Comparison of ENCODE assay signal across 15 mouse cellular contexts in genomic region chr9:109053851-109054250, GRCm38 (mm10). TPM values are rescaled to one million over a fixed set of nuclear protein-coding genes. Genes with fewer than 3 reads are reported as not detected.
DNase-seq lines count a peak whose midpoint lies in the region; ATAC-seq and TF ChIP-seq lines count a peak whose summit lies in the region.
"Had no signal": no experiment of that assay in that cellular context is flagged by ENCODE, and none has a peak within 500 bp of the region (broad histone marks: within the 10 kb centered on the region; RNA-seq: fewer than 3 reads in every experiment).

No protein-coding gene starts in this region.

- H3K9me3 ChIP-seq in lung, postnatal 0 days (ENCODE audit: low read length): no peaks in the 10 kb centered on the region
- H3K9me3 ChIP-seq in forebrain, embryonic 14.5 days (replicated peaks; ENCODE audit: control insufficient read depth, low read length): no peaks in the 10 kb centered on the region
- H3K9me3 ChIP-seq: hindbrain, embryonic 12.5 days; limb, embryonic 13.5 days; midbrain, embryonic 13.5 days; neural tube, embryonic 15.5 days had no signal

- 0 out of 2 replicates have a peak, but pooled peaks cover 2% of the 10 kb centered on the region for H3K36me3 ChIP-seq in heart, adult 2 months (ENCODE audit: control insufficient read depth, insufficient read depth, low read length)
- H3K36me3 ChIP-seq in lung, postnatal 0 days (ENCODE audit: insufficient read depth, low read length): peaks cover 25% of the 10 kb centered on the region; the same call in 1 of the 2 replicates
- H3K36me3 ChIP-seq in small intestine, adult 2 months (ENCODE audit: control insufficient read depth, insufficient read depth, low read length): peaks cover 20% of the 10 kb centered on the region
- peaks cover 21% of the 10 kb centered on the region for H3K36me3 ChIP-seq in forebrain, embryonic 14.5 days (ENCODE audit: control insufficient read depth, insufficient read depth, low read length)

- 76% methylated on average over 6 of the region's 6 CpGs for WGBS in heart, adult 2 months
- 73% methylated on average over 6 of the region's 6 CpGs for WGBS in lung, postnatal 0 days
- 77% methylated on average over 6 of the region's 6 CpGs for WGBS in small intestine, adult 2 months
- WGBS in forebrain, embryonic 14.5 days: 64% methylated on average over 6 of the region's 6 CpGs

- peaks cover 13% of the 10 kb centered on the region for H3K4me1 ChIP-seq in heart, adult 2 months (ENCODE audit: control insufficient read depth, insufficient read depth, low read length)
- H3K4me1 ChIP-seq in lung, postnatal 0 days (ENCODE audit: insufficient read depth, low read depth, low read length): peaks cover 7% of the 10 kb centered on the region; the same call in 1 of the 2 replicates
- H3K4me1 ChIP-seq in bone marrow macrophage, adult 2 months (ENCODE audit: control insufficient read depth, insufficient read depth, low read length): peaks cover 37% of the 10 kb centered on the region
- H3K4me1 ChIP-seq in small intestine, adult 2 months (ENCODE audit: control insufficient read depth, insufficient read depth, insufficient read length, low read length): peaks cover 27% of the 10 kb centered on the region
- 0 out of 2 replicates have a peak, but pooled peaks cover 2% of the 10 kb centered on the region for H3K4me1 ChIP-seq in forebrain, embryonic 14.5 days (ENCODE audit: control insufficient read depth, insufficient read depth, low read length)

- peak overlapping the region; percentile 73 for H3K27ac ChIP-seq in heart, adult 2 months
- H3K27ac ChIP-seq in lung, postnatal 0 days (ENCODE audit: low read length): peak overlapping the region; percentile 86; the same call in 1 of the 2 replicates
- H3K27ac ChIP-seq in bone marrow macrophage, adult 2 months (ENCODE audit: insufficient read depth, low read depth, low read length): peak overlapping the region; percentile 71; the same call in 1 of the 2 replicates
- peak overlapping the region; percentile 24 for H3K27ac ChIP-seq in small intestine, adult 2 months (ENCODE audit: insufficient read depth, low read depth, low read length)
- no peak overlapping the region for H3K27ac ChIP-seq in forebrain, embryonic 14.5 days (ENCODE audit: low read depth, low read length)
- H3K27ac ChIP-seq: limb, embryonic 13.5 days had no signal

- no peaks in the 10 kb centered on the region; the same call in 1 of the 2 replicates for H3K79me2 ChIP-seq in heart, adult 2 months (replicated peaks; ENCODE audit: control insufficient read depth, insufficient read depth, low read length)

- ATAC-seq in lung, postnatal 0 days: no peak
- ATAC-seq in forebrain, embryonic 14.5 days: no peak

- DNase-seq in heart, adult 2 months: peak in 1 of 2 experiments; percentile 13
- DNase-seq in heart, postnatal 36 days: no peak
- no peak for DNase-seq in lung, postnatal 0 days (ENCODE audit: low spot score)
- no peak for DNase-seq in lung, postnatal 36 days
- no peak for DNase-seq in forebrain, embryonic 14.5 days (ENCODE audit: low spot score)
- DNase-seq in urinary bladder, postnatal 10 days (ENCODE audit: low spot score): no peak
- DNase-seq: cerebellum, adult 11 months; kidney, adult 2 months; lung, postnatal 10 days had no signal

- TF ChIP-seq POLR2A in heart, adult 2 months (IDR thresholded peaks at IDR 0.05; ENCODE audit: insufficient read depth, low read depth, low read length): no peak
- no peak for TF ChIP-seq POLR2A in bone marrow macrophage, adult 2 months (IDR thresholded peaks at IDR 0.05; ENCODE audit: borderline replicate concordance, low read depth, low read length)
- TF ChIP-seq POLR2A in small intestine, adult 2 months (IDR thresholded peaks at IDR 0.05; ENCODE audit: low read depth, low read length): no peak

- no peak for TF ChIP-seq EP300 in heart, adult 2 months (IDR thresholded peaks at IDR 0.05; ENCODE audit: insufficient read depth, low read depth, low read length)
- no peak for TF ChIP-seq EP300 in lung, postnatal 0 days (IDR thresholded peaks at IDR 0.05)

- no peaks in the 10 kb centered on the region for H3K27me3 ChIP-seq in heart, adult 2 months (ENCODE audit: control insufficient read depth, insufficient read depth, low read length)
- H3K27me3 ChIP-seq in lung, postnatal 0 days (replicated peaks; ENCODE audit: insufficient read depth, low read length): no peaks in the 10 kb centered on the region
- H3K27me3 ChIP-seq in small intestine, adult 2 months (ENCODE audit: control insufficient read depth, insufficient read depth, low read length): no peaks in the 10 kb centered on the region
- H3K27me3 ChIP-seq in forebrain, embryonic 14.5 days (replicated peaks; ENCODE audit: control insufficient read depth, insufficient read depth, low read length): no peaks in the 10 kb centered on the region
- H3K27me3 ChIP-seq: hindbrain, embryonic 12.5 days; limb, embryonic 13.5 days; midbrain, embryonic 13.5 days; neural tube, embryonic 15.5 days had no signal

- H3K4me3 ChIP-seq in heart, adult 2 months: no peak overlapping the region
- no peak overlapping the region for H3K4me3 ChIP-seq in lung, postnatal 0 days (ENCODE audit: low read depth, low read length)
- no peak overlapping the region for H3K4me3 ChIP-seq in bone marrow macrophage, adult 2 months (ENCODE audit: insufficient read depth, low read length)
- peak overlapping the region; percentile 24; the same call in 1 of the 2 replicates for H3K4me3 ChIP-seq in small intestine, adult 2 months (ENCODE audit: low read depth, low read length)
- H3K4me3 ChIP-seq in forebrain, embryonic 14.5 days (ENCODE audit: low read depth, low read length): no peak overlapping the region
- H3K4me3 ChIP-seq: midbrain, embryonic 13.5 days had no signal

- intact Hi-C loops in heart, adult 2 months (cut with DNase I): no loop called here
- intact Hi-C loops in heart, postnatal 36 days (cut with DNase I): no loop called here

- no peak overlapping the region for H3K9ac ChIP-seq in heart, adult 2 months (ENCODE audit: low read depth, low read length)
- H3K9ac ChIP-seq in lung, postnatal 0 days (replicated peaks; ENCODE audit: low read depth): no peak overlapping the region
- H3K9ac ChIP-seq in forebrain, embryonic 14.5 days (ENCODE audit: low read length): no peak overlapping the region

- H3K4me2 ChIP-seq in lung, postnatal 0 days (replicated peaks; ENCODE audit: low read depth, low read length): no peak overlapping the region
- H3K4me2 ChIP-seq in forebrain, embryonic 14.5 days (ENCODE audit: low read length): no peak overlapping the region

- TF ChIP-seq CTCF in heart, adult 2 months (IDR thresholded peaks at IDR 0.05): no peak
- no peak for TF ChIP-seq CTCF in lung, postnatal 0 days (IDR thresholded peaks at IDR 0.05)
- TF ChIP-seq CTCF in bone marrow macrophage, adult 2 months (IDR thresholded peaks at IDR 0.05; ENCODE audit: low read depth, low read length): no peak
- no peak for TF ChIP-seq CTCF in small intestine, adult 2 months (IDR thresholded peaks at IDR 0.05; ENCODE audit: extremely low read depth, insufficient read length, insufficient replicate concordance, low read depth, low read length)

RNA-seq across cellular contexts. Expression of gene Trex1, which starts 5.7 kb away (rescaled TPM):
- 10 to 100 TPM; 12.6 to 13.3 TPM for total RNA-seq in heart, adult 2 months (2021)
- 45.8 and 55.2 TPM in 2 replicates for polyA plus RNA-seq in heart, adult 2 months (2012; rRNA removed)
- total RNA-seq in heart, postnatal 36 days (2021): 10 to 100 TPM; 14.0 to 14.7 TPM
- 19.3 and 20.9 TPM in 2 replicates for polyA plus RNA-seq in lung, postnatal 0 days (2015; fragmentation: Nextera tagmentation; extraction: Ambion mirVana)
- polyA plus RNA-seq in bone marrow macrophage, adult 2 months (2012; ENCODE audit: insufficient read depth, insufficient read length, missing spikeins): 88.4 and 110 TPM in 2 replicates
- 51.9 and 174 TPM in 2 replicates for polyA plus RNA-seq in small intestine, adult 2 months (2012; rRNA removed)
- 11.1 and 11.9 TPM in 2 replicates for polyA plus RNA-seq in forebrain, embryonic 14.5 days (2014; fragmentation: Nextera tagmentation; extraction: Ambion mirVana)

RNA-seq across cellular contexts. Expression of gene Shisa5, which starts 15.5 kb away (rescaled TPM):
- 10 to 100 TPM; 40.3 to 43.2 TPM for total RNA-seq in heart, adult 2 months (2021)
- polyA plus RNA-seq in heart, adult 2 months (2012; rRNA removed): 170 and 218 TPM in 2 replicates
- total RNA-seq in heart, postnatal 36 days (2021): 10 to 100 TPM; 36.1 to 51.4 TPM
- 194 and 216 TPM in 2 replicates for polyA plus RNA-seq in lung, postnatal 0 days (2015; fragmentation: Nextera tagmentation; extraction: Ambion mirVana)
- 324 and 428 TPM in 2 replicates for polyA plus RNA-seq in bone marrow macrophage, adult 2 months (2012; ENCODE audit: insufficient read depth, insufficient read length, missing spikeins)
- 406 and 675 TPM in 2 replicates for polyA plus RNA-seq in small intestine, adult 2 months (2012; rRNA removed)
- polyA plus RNA-seq in forebrain, embryonic 14.5 days (2014; fragmentation: Nextera tagmentation; extraction: Ambion mirVana): 40.8 and 48.9 TPM in 2 replicates

RNA-seq across cellular contexts. Expression of gene Atrip, which starts 20.1 kb away (rescaled TPM):
- total RNA-seq in heart, adult 2 months (2021): 1 to 10 TPM; 8.0 to 9.0 TPM
- polyA plus RNA-seq in heart, adult 2 months (2012; rRNA removed): 10.0 and 13.9 TPM in 2 replicates
- total RNA-seq in heart, postnatal 36 days (2021): 1 to 10 TPM; 8.0 to 8.2 TPM
- polyA plus RNA-seq in lung, postnatal 0 days (2015; fragmentation: Nextera tagmentation; extraction: Ambion mirVana): 11.4 and 12.6 TPM in 2 replicates
- 7.2 and 9.9 TPM in 2 replicates for polyA plus RNA-seq in bone marrow macrophage, adult 2 months (2012; ENCODE audit: insufficient read depth, insufficient read length, missing spikeins)
- polyA plus RNA-seq in small intestine, adult 2 months (2012; rRNA removed): 5.8 and 10.7 TPM in 2 replicates
- polyA plus RNA-seq in forebrain, embryonic 14.5 days (2014; fragmentation: Nextera tagmentation; extraction: Ambion mirVana): 27.3 and 29.6 TPM in 2 replicates

RNA-seq across cellular contexts. Expression of gene Ccdc51, which starts 28.4 kb away (rescaled TPM):
- 10 to 100 TPM; 11.1 to 11.8 TPM for total RNA-seq in heart, adult 2 months (2021)
- polyA plus RNA-seq in heart, adult 2 months (2012; rRNA removed): 7.0 and 9.2 TPM in 2 replicates
- 10 to 100 TPM; 11.7 to 12.2 TPM for total RNA-seq in heart, postnatal 36 days (2021)
- 6.8 and 7.2 TPM in 2 replicates for polyA plus RNA-seq in lung, postnatal 0 days (2015; fragmentation: Nextera tagmentation; extraction: Ambion mirVana)
- 6.4 and 8.8 TPM in 2 replicates for polyA plus RNA-seq in bone marrow macrophage, adult 2 months (2012; ENCODE audit: insufficient read depth, insufficient read length, missing spikeins)
- 5.5 and 11.3 TPM in 2 replicates for polyA plus RNA-seq in small intestine, adult 2 months (2012; rRNA removed)
- 19.4 and 21.2 TPM in 2 replicates for polyA plus RNA-seq in forebrain, embryonic 14.5 days (2014; fragmentation: Nextera tagmentation; extraction: Ambion mirVana)

RNA-seq across cellular contexts. Expression of gene Tma7, which starts 28.5 kb away (rescaled TPM):
- 100 to 1,000 TPM; 218 to 235 TPM for total RNA-seq in heart, adult 2 months (2021)
- 41.4 and 59.3 TPM in 2 replicates for polyA plus RNA-seq in heart, adult 2 months (2012; rRNA removed)
- 100 to 1,000 TPM; 241 to 249 TPM for total RNA-seq in heart, postnatal 36 days (2021)
- 375 and 393 TPM in 2 replicates for polyA plus RNA-seq in lung, postnatal 0 days (2015; fragmentation: Nextera tagmentation; extraction: Ambion mirVana)
- 299 and 308 TPM in 2 replicates for polyA plus RNA-seq in bone marrow macrophage, adult 2 months (2012; ENCODE audit: insufficient read depth, insufficient read length, missing spikeins)
- 0.58 and 1.6 TPM in 2 replicates for polyA plus RNA-seq in small intestine, adult 2 months (2012; rRNA removed)
- 652 and 758 TPM in 2 replicates for polyA plus RNA-seq in forebrain, embryonic 14.5 days (2014; fragmentation: Nextera tagmentation; extraction: Ambion mirVana)
